Mouse (Mus musculus): ENCODE data around the gene Tas2r126.

DNA sequence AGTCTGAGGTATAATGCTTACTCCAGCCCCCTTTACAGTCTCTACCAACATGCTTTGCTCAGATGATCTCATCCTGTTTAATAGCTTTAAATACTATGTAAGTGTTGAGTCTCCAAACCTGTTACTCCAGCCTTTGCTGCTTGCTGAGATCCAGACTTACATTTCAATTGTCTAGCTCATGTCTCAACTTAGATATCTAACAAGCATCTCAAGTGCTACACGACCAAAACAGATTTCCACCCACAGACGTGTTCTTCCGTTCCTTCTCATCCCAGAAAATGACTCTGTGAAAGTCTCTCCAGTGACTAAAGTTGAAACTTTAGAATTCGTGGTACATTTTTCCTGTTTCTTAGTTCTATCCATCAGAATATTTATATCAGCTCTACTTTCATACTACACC lies 8.0 kb upstream of the Tas2r126 start:
- TF ChIP-seq ETS1 (IDR thresholded peaks at IDR 0.05; ENCODE audit: low read depth, low read length) (no peak), ZC3H11A (IDR thresholded peaks at IDR 0.05; ENCODE audit: low read depth, low read length) (no peak), CTCF (IDR thresholded peaks at IDR 0.05 in 2 of 3, conservative IDR thresholded peaks at IDR 0.05 in 1 of 3; ENCODE audit: control insufficient read depth in 1 of 3, insufficient read depth in 1 of 3, low read depth in 2 of 3, low read length in 3 of 3, poor library complexity in 1 of 3, severe bottlenecking in 1 of 3) (no peak), GATA1 (IDR thresholded peaks at IDR 0.05; ENCODE audit: low read depth, low read length) (no peak), USF1 (IDR thresholded peaks at IDR 0.05; ENCODE audit: low read depth, low read length) (no peak), MAFK (IDR thresholded peaks at IDR 0.05; ENCODE audit: borderline replicate concordance, low read depth, low read length) (no peak), POLR2AphosphoS2 (IDR thresholded peaks at IDR 0.05; ENCODE audit: low read length) (no peak), USF2 (IDR thresholded peaks at IDR 0.05; ENCODE audit: borderline replicate concordance in 1 of 2, insufficient read depth in 1 of 2, low read depth in 1 of 2, low read length in 2 of 2) (no peak), POLR2A (IDR thresholded peaks at IDR 0.05; ENCODE audit: control insufficient read depth in 1 of 2, insufficient read depth in 1 of 2, low read depth in 1 of 2, low read length in 2 of 2, poor library complexity in 1 of 2) (no peak), NELFE (IDR thresholded peaks at IDR 0.05; ENCODE audit: low read depth, low read length) (no peak), RCOR1 (IDR thresholded peaks at IDR 0.05; ENCODE audit: low read depth, low read length) (no peak), GABPA (IDR thresholded peaks at IDR 0.05; ENCODE audit: low read depth, low read length) (no peak)

Measured in MEL (cell line).